Mouse (Mus musculus): ENCODE results near the gene Rfx4. TPM values are rescaled to one million over a fixed set of nuclear protein-coding genes. Genes with fewer than 3 reads are reported as not detected.

Gene Rfx4
- polyA plus RNA-seq, 1 experiment: 0.30 TPM

DNA sequence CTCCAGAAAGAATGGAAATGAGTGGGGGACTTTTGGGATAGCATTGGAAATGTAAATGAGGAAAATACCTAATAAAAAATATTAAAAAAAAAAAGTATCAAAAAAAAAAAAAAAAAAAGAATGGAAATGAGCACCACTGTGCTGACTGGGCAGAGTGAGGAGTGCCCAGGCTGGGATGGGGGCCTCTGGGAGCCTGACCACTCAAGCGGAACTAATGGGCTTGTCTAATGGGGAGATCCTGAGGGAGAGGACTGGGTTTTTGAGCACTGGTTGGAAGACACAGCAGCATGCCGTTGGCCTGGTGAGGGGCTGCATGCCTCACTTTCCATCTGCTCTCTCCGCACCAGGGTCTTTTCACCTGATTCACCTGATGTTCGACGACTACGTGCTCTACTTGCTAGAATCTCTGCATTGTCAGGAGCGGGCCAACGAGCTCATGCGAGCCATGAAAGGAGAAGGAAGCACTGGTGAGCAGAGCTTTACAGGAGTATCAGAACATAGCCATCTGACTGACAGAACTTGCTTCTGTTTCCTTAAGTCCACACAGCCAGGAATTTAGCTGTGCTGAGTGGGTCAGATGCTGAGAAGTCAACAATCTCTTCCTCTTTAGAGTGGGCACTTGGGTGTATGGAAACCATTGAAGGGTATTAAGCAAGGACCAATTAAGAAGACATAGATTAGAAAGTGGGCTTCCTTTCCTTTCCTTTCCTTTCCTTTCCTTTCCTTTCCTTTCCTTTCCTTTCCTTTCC, 124.1 kb downstream of the Rfx4 start:
- TF ChIP-seq EP300 (IDR thresholded peaks at IDR 0.05; ENCODE audit: insufficient read depth, low read depth, low read length) (no peak), POLR2A (IDR thresholded peaks at IDR 0.05; ENCODE audit: insufficient read depth, low read length) (no peak), CTCF (IDR thresholded peaks at IDR 0.05; ENCODE audit: low read depth, low read length) (no peak)
- Histone ChIP-seq H3K9ac (ENCODE audit: low read depth, poor library complexity, severe bottlenecking) (no peak overlapping the region), H3K4me1 (ENCODE audit: control insufficient read depth, insufficient read depth, low read length) (no peaks in the 10 kb centered on the region), H3K27ac (ENCODE audit: insufficient read depth, low read length) (no peak overlapping the region), H3K4me3 (ENCODE audit: low read depth, low read length) (no peak overlapping the region), H3K27me3 (ENCODE audit: control insufficient read depth, insufficient read depth, low read length, poor library complexity, severe bottlenecking) (no peaks in the 10 kb centered on the region), H3K36me3 (ENCODE audit: control insufficient read depth, insufficient read depth, low read length, poor library complexity, severe bottlenecking) (no peaks in the 10 kb centered on the region), H3K9me3 (replicated peaks; ENCODE audit: control insufficient read depth, insufficient read depth, low read length, poor library complexity, severe bottlenecking) (no peaks in the 10 kb centered on the region)

DNA sequence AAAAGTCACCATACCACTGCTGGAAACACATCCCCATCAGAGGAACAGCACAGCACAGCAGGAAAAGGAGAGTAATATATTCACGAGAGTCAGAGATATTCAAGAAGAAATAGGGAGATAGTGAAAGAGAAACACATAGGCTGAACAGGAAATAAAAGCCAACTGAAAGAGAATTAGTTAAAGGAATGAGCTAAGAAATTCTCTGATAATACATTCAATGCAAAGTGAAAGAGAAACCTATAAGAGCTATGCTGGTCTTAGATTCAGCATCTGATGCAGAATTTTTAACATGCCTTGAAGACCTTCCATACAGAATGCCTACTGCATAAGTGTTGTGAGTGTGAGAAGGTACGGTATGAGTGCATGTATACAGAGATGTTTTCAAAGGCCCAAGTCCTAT, 126.7 kb downstream of the Rfx4 start:
- Histone ChIP-seq H3K4me3 (ENCODE audit: low read depth, low read length) (no peak overlapping the region), H3K27me3 (ENCODE audit: control insufficient read depth, insufficient read depth, low read length, poor library complexity, severe bottlenecking) (no peaks in the 10 kb centered on the region), H3K9me3 (replicated peaks; ENCODE audit: control insufficient read depth, insufficient read depth, low read length, poor library complexity, severe bottlenecking) (no peaks in the 10 kb centered on the region), H3K9ac (ENCODE audit: low read depth, poor library complexity, severe bottlenecking) (no peak overlapping the region), H3K36me3 (ENCODE audit: control insufficient read depth, insufficient read depth, low read length, poor library complexity, severe bottlenecking) (no peaks in the 10 kb centered on the region), H3K4me1 (ENCODE audit: control insufficient read depth, insufficient read depth, low read length) (no peaks in the 10 kb centered on the region), H3K27ac (ENCODE audit: insufficient read depth, low read length) (no peak overlapping the region)
- TF ChIP-seq POLR2A (IDR thresholded peaks at IDR 0.05; ENCODE audit: insufficient read depth, low read length) (no peak), CTCF (IDR thresholded peaks at IDR 0.05; ENCODE audit: low read depth, low read length) (no peak), EP300 (IDR thresholded peaks at IDR 0.05; ENCODE audit: insufficient read depth, low read depth, low read length) (no peak)

DNA sequence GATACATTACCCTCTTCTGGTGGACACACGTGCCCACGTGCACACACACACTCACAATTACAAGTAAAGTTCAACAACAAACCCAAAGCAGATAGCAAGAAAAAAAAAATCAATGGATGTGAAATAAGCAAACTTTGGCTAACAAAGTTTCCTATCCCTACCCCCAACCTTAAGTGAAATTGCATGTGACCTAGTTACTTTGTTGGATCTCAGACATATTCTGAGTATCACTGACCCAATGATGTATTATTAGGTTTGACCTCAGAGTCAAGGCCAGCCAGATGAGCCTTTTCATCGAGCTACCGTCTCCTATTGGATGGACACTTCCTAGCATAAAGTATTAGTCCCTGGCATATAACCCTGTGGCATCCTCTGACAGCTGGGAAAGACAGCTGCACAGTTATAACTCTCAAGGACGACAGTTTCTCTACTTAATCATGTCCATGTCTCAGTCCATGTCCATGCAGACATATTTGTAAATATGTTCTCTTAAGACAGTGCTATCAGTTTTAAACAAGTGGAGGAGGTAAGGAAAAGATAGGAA, 129.6 kb downstream of the Rfx4 start:
- H3K27me3 ChIP-seq (ENCODE audit: control insufficient read depth, insufficient read depth, low read length, poor library complexity, severe bottlenecking): no peaks in the 10 kb centered on the region
- no peaks in the 10 kb centered on the region for H3K36me3 ChIP-seq (ENCODE audit: control insufficient read depth, insufficient read depth, low read length, poor library complexity, severe bottlenecking)
- no peak overlapping the region for H3K27ac ChIP-seq (ENCODE audit: insufficient read depth, low read length)
- no peak overlapping the region for H3K9ac ChIP-seq (ENCODE audit: low read depth, poor library complexity, severe bottlenecking)
- H3K4me1 ChIP-seq (ENCODE audit: control insufficient read depth, insufficient read depth, low read length): no peaks in the 10 kb centered on the region
- no peaks in the 10 kb centered on the region for H3K9me3 ChIP-seq (replicated peaks; ENCODE audit: control insufficient read depth, insufficient read depth, low read length, poor library complexity, severe bottlenecking)
- TF ChIP-seq EP300 (IDR thresholded peaks at IDR 0.05; ENCODE audit: insufficient read depth, low read depth, low read length) (no peak), POLR2A (IDR thresholded peaks at IDR 0.05; ENCODE audit: insufficient read depth, low read length) (no peak), CTCF (IDR thresholded peaks at IDR 0.05; ENCODE audit: low read depth, low read length) (no peak)
- no peak overlapping the region for H3K4me3 ChIP-seq (ENCODE audit: low read depth, low read length)

DNA sequence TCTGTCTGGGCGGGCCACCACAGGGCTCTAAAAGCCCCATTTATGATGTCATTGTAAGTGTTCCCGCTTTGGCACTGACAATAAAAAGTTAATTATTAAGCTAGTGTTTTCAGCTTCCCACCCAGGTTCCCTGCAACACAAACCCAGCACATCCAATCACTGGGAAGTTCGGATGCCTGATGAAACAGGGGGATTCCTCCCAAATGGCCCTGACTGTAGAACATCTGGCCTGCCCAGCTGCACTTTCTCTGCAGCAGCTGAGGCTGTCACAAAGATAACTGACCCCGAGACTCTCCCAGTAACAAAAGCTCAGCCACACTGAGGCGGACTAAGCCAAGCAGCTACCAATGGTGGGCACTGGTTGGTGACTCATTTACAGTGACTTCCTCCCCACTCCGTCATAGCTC, 130.4 kb downstream of the Rfx4 start:
- Histone ChIP-seq H3K27ac (ENCODE audit: insufficient read depth, low read length) (no peak overlapping the region), H3K27me3 (ENCODE audit: control insufficient read depth, insufficient read depth, low read length, poor library complexity, severe bottlenecking) (no peaks in the 10 kb centered on the region), H3K4me1 (ENCODE audit: control insufficient read depth, insufficient read depth, low read length) (no peaks in the 10 kb centered on the region), H3K9ac (ENCODE audit: low read depth, poor library complexity, severe bottlenecking) (no peak overlapping the region), H3K9me3 (replicated peaks; ENCODE audit: control insufficient read depth, insufficient read depth, low read length, poor library complexity, severe bottlenecking) (no peaks in the 10 kb centered on the region), H3K4me3 (ENCODE audit: low read depth, low read length) (no peak overlapping the region), H3K36me3 (ENCODE audit: control insufficient read depth, insufficient read depth, low read length, poor library complexity, severe bottlenecking) (no peaks in the 10 kb centered on the region)
- TF ChIP-seq EP300 (IDR thresholded peaks at IDR 0.05; ENCODE audit: insufficient read depth, low read depth, low read length) (no peak), POLR2A (IDR thresholded peaks at IDR 0.05; ENCODE audit: insufficient read depth, low read length) (no peak), CTCF (IDR thresholded peaks at IDR 0.05; ENCODE audit: low read depth, low read length) (no peak)

DNA sequence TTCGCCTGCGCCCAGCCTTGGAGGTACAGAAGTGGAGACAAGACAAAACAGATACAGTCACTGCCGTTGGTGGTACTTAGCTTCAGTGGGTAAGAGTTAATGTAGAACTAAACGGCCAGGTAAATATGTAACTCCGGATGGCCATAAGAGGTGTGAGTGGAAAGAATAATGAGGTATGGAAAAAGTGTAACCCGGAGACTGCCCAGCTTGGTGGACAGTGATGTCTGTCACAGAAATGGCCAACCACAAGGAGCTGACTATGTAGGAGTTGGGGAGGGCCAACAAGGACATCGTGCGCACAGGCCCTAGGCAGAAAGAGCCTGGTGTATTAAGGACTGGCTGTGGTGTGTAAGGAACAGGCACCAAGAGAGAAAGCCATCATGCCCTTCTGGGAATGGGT, 130.9 kb downstream of the Rfx4 start:
- Histone ChIP-seq H3K36me3 (ENCODE audit: control insufficient read depth, insufficient read depth, low read length, poor library complexity, severe bottlenecking) (no peaks in the 10 kb centered on the region), H3K4me3 (ENCODE audit: low read depth, low read length) (no peak overlapping the region), H3K27me3 (ENCODE audit: control insufficient read depth, insufficient read depth, low read length, poor library complexity, severe bottlenecking) (no peaks in the 10 kb centered on the region), H3K9ac (ENCODE audit: low read depth, poor library complexity, severe bottlenecking) (no peak overlapping the region), H3K27ac (ENCODE audit: insufficient read depth, low read length) (no peak overlapping the region), H3K4me1 (ENCODE audit: control insufficient read depth, insufficient read depth, low read length) (no peaks in the 10 kb centered on the region), H3K9me3 (replicated peaks; ENCODE audit: control insufficient read depth, insufficient read depth, low read length, poor library complexity, severe bottlenecking) (no peaks in the 10 kb centered on the region)
- TF ChIP-seq POLR2A (IDR thresholded peaks at IDR 0.05; ENCODE audit: insufficient read depth, low read length) (no peak), EP300 (IDR thresholded peaks at IDR 0.05; ENCODE audit: insufficient read depth, low read depth, low read length) (no peak), CTCF (IDR thresholded peaks at IDR 0.05; ENCODE audit: low read depth, low read length) (no peak)

DNA sequence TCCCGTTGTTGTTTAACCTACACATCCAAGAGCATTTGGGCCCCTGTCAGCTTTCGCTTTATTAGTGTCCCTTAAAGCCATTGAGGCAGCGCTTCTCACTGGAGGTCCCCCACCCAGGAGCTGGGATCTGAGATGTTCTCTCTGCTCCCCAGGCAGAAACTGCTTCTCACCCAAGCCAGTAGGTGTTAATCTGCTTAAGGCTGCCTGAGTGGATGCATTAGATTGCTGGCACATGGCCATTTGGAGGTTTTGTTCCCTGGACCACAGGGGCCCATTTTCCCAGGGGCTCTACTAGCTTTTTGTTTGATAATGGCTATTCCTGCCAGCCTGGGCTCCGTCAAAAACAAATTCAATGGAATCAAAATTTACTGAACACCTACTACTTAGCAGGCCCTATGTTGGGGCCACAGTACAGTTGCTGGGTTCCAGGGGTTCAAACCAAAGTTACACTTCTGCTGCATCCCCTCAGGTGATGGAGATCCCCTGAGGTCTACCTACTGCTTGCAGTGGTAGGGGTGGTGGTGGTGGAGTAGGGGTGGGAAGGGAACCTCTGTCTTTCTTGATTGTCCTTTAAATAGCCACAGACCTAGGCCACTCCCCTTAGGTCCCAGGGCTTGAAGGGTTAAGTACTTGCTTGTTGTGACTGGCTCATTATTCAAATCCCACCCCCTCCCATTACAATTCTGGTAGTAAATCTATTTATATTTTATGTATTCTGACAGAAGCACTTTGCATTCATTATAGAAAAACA, 133.4 kb downstream of the Rfx4 start:
- Histone ChIP-seq H3K9ac (ENCODE audit: low read depth, poor library complexity, severe bottlenecking) (no peak overlapping the region), H3K9me3 (replicated peaks; ENCODE audit: control insufficient read depth, insufficient read depth, low read length, poor library complexity, severe bottlenecking) (no peaks in the 10 kb centered on the region), H3K27ac (ENCODE audit: insufficient read depth, low read length) (no peak overlapping the region), H3K4me1 (ENCODE audit: control insufficient read depth, insufficient read depth, low read length) (no peaks in the 10 kb centered on the region), H3K27me3 (ENCODE audit: control insufficient read depth, insufficient read depth, low read length, poor library complexity, severe bottlenecking) (no peaks in the 10 kb centered on the region), H3K4me3 (ENCODE audit: low read depth, low read length) (no peak overlapping the region), H3K36me3 (ENCODE audit: control insufficient read depth, insufficient read depth, low read length, poor library complexity, severe bottlenecking) (no peaks in the 10 kb centered on the region)
- TF ChIP-seq POLR2A (IDR thresholded peaks at IDR 0.05; ENCODE audit: insufficient read depth, low read length): no peak
- TF ChIP-seq CTCF (IDR thresholded peaks at IDR 0.05; ENCODE audit: low read depth, low read length): no peak
- no peak for TF ChIP-seq EP300 (IDR thresholded peaks at IDR 0.05; ENCODE audit: insufficient read depth, low read depth, low read length)
